Mouse (Mus musculus) kidney, embryonic 16.5 days (tissue): Measurements from ENCODE around the gene Ccdc85c. TPM values are rescaled to one million over a fixed set of nuclear protein-coding genes. Genes with fewer than 3 reads are reported as not detected.

Experiments used
- ATAC-seq: fragments of 200-750 bp; cut with Nextera tagmentation; 2 replicates; pipeline ENCODE4 v1.8.0; 2017; ENCODE audit warnings: moderate TSS enrichment; ENCODE audit not compliant: low FRiP score, low TSS enrichment
- H3K27ac ChIP-seq: fragments of 300-500 bp; sonication (generic); 2 replicates; pipeline ENCODE4 v1.5.1; 2014; ENCODE audit warnings: low read length
- H3K27me3 ChIP-seq: fragments of 300-500 bp; sonication (generic); 2 replicates; pipeline ENCODE4 v1.6.1; 2014; ENCODE audit warnings: low read length, control low read depth, mixed read lengths; ENCODE audit not compliant: insufficient read depth
- H3K36me3 ChIP-seq: fragments of 300-500 bp; sonication (generic); 2 replicates; pipeline ENCODE4 v1.6.1; 2014; ENCODE audit warnings: low read length, control low read depth, mixed read lengths; ENCODE audit not compliant: insufficient read depth
- H3K4me1 ChIP-seq: fragments of 300-500 bp; sonication (generic); 2 replicates; pipeline ENCODE4 v1.6.1; 2014; ENCODE audit warnings: low read length, control low read depth, mixed read lengths; ENCODE audit not compliant: insufficient read depth
- H3K4me2 ChIP-seq: fragments of 300-500 bp; sonication (generic); replicated peaks from 2 replicates; pipeline ENCODE4 v1.6.1; 2014; ENCODE audit warnings: low read depth, low read length
- H3K4me3 ChIP-seq: fragments of 300-500 bp; sonication (generic); 2 replicates; pipeline ENCODE4 v1.5.1; 2014; ENCODE audit warnings: mild to moderate bottlenecking, low read length
- H3K9ac ChIP-seq: fragments of 300-500 bp; sonication (generic); replicated peaks from 2 replicates; pipeline ENCODE4 v1.6.1; 2014; ENCODE audit warnings: low read length
- H3K9me3 ChIP-seq: fragments of 300-500 bp; sonication (generic); 2 replicates; pipeline ENCODE4 v1.6.1; 2016; ENCODE audit warnings: low read length, control low read depth
- WGBS: fragments of 180-500 bp; shearing (Covaris S2); extraction: QIAGEN DNeasy Blood & Tissue Kit; methylation state at CpG from one replicate; pipeline ENCODE4 v1.1.7; 2014; 5-methylcytosine and 5-hydroxymethylcytosine counted together
- polyA plus RNA-seq: library from polyadenylated mRNA; unstranded; fragments of >200 nt; fragmentation: Nextera tagmentation; extraction: Ambion mirVana; gene quantifications from 2 replicates; pipeline ENCODE4 v1.2.1, GENCODE M21; 2015

Gene Ccdc85c
- polyA plus RNA-seq, 1 experiment from 2014 or later: 5.3 TPM

- H3K4me3 ChIP-seq: no peak overlapping the region
- no peaks in the 10 kb centered on the region for H3K36me3 ChIP-seq
- no peaks in the 10 kb centered on the region for H3K27me3 ChIP-seq
- H3K9me3 ChIP-seq: no peaks in the 10 kb centered on the region
- H3K27ac ChIP-seq: no peak overlapping the region
- 0 out of 2 replicates have a peak overlapping the region, but pooled peaks have one; percentile 26 for H3K9ac ChIP-seq
- peaks cover 68% of the 10 kb centered on the region for H3K4me1 ChIP-seq
- no peak for ATAC-seq
- WGBS: 84% methylated on average over 16 of the region's 16 CpGs
- peak overlapping the region; percentile 99 for H3K4me2 ChIP-seq
Observed at GRCm38 (mm10) chr12:108271351-108272142, 3.7 kb downstream of the Ccdc85c start.

GRCm38 (mm10) chr12:108270240-108270919, 4.8 kb downstream of the Ccdc85c start:
- no peaks in the 10 kb centered on the region for H3K9me3 ChIP-seq
- 58% methylated on average over 12 of the region's 13 CpGs for WGBS
- peaks cover 76% of the 10 kb centered on the region for H3K4me1 ChIP-seq

DNA sequence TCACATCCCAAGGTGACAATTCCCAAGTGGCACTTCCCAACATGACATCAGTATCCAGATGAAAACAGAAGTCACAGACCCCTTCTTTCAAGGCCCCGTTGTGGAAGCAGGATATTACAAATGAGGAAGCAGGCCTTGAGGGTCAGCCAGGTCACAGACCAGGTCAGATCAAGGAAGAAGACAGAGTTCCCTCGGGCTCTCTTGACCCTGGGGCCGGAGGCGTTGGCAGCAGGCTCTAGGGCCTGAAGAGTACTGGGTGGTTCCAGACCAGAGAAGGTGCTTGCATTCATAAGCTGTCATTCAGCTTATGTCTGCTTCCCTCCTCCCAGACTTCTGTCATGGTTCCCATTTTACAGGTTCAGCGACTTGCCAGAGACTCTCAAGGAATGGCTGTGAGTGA, 5.5 kb downstream of the Ccdc85c start:
- H3K4me2 ChIP-seq: no peak overlapping the region
- H3K27ac ChIP-seq: no peak overlapping the region
- no peak overlapping the region for H3K4me3 ChIP-seq
- no peak for ATAC-seq
- peaks cover 80% of the 10 kb centered on the region for H3K4me1 ChIP-seq
- H3K9ac ChIP-seq: no peak overlapping the region
- H3K36me3 ChIP-seq: no peaks in the 10 kb centered on the region
- 68% methylated on average over 5 of the region's 5 CpGs for WGBS
- H3K27me3 ChIP-seq: no peaks in the 10 kb centered on the region
- H3K9me3 ChIP-seq: no peaks in the 10 kb centered on the region

More at GRCm38 (mm10) chr12:108270240-108270919, 4.8 kb downstream of the Ccdc85c start:
- ATAC-seq: no peak
- H3K27ac ChIP-seq: no peak overlapping the region
- H3K4me3 ChIP-seq: no peak overlapping the region
- H3K4me2 ChIP-seq: no peak overlapping the region
- H3K36me3 ChIP-seq: no peaks in the 10 kb centered on the region
- H3K9ac ChIP-seq: no peak overlapping the region
- H3K27me3 ChIP-seq: no peaks in the 10 kb centered on the region

GRCm38 (mm10) chr12:108268970-108269369, 6.3 kb downstream of the Ccdc85c start:
- Histone ChIP-seq H3K4me3 (no peak overlapping the region), H3K27me3 (no peaks in the 10 kb centered on the region), H3K27ac (no peak overlapping the region), H3K4me2 (no peak overlapping the region), H3K9ac (no peak overlapping the region), H3K4me1 (peaks cover 79% of the 10 kb centered on the region), H3K36me3 (no peaks in the 10 kb centered on the region), H3K9me3 (no peaks in the 10 kb centered on the region)
- no peak for ATAC-seq
- WGBS: 76% methylated on average over 10 of the region's 10 CpGs

DNA sequence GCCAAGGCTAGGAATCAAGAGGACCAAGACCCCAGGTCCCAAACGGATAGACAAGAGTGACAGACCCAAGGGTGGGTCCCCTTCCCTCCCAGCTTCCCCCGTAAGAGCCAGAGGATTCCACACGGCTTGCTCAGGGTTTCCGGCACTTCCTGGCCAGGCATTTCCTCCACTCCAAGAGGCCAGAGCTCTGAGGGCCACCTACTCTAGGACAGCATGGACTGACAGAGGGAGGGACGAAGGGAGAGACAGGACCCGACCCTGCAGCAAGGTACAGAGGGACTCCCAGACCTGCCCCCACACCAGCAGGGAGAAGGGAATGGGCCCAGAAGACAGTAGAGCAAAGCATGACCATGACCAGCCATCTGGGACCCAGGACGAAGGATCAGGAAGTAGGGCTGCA, 7.6 kb downstream of the Ccdc85c start:
- no peaks in the 10 kb centered on the region for H3K9me3 ChIP-seq
- peaks cover 73% of the 10 kb centered on the region for H3K4me1 ChIP-seq
- 66% methylated on average over 7 of the region's 7 CpGs for WGBS
- no peaks in the 10 kb centered on the region for H3K27me3 ChIP-seq
- no peak overlapping the region for H3K4me3 ChIP-seq
- peak overlapping the region; percentile 37; the same call in 1 of the 2 replicates for H3K27ac ChIP-seq
- H3K9ac ChIP-seq: no peak overlapping the region
- no peak overlapping the region for H3K4me2 ChIP-seq
- ATAC-seq: no peak
- H3K36me3 ChIP-seq: no peaks in the 10 kb centered on the region

- Histone ChIP-seq H3K4me3 (no peak overlapping the region), H3K4me1 (peaks cover 57% of the 10 kb centered on the region), H3K9me3 (no peaks in the 10 kb centered on the region), H3K4me2 (peak overlapping the region; percentile 24; the same call in 1 of the 2 replicates), H3K27ac (peak overlapping the region; percentile 61; the same call in 1 of the 2 replicates), H3K9ac (peak overlapping the region; percentile 41), H3K27me3 (no peaks in the 10 kb centered on the region), H3K36me3 (no peaks in the 10 kb centered on the region)
- peak; percentile 29; the same call in 1 of the 2 replicates for ATAC-seq
- WGBS: 20% methylated on average over 27 of the region's 27 CpGs
Observed at GRCm38 (mm10) chr12:108265831-108266619, 9.2 kb downstream of the Ccdc85c start.

DNA sequence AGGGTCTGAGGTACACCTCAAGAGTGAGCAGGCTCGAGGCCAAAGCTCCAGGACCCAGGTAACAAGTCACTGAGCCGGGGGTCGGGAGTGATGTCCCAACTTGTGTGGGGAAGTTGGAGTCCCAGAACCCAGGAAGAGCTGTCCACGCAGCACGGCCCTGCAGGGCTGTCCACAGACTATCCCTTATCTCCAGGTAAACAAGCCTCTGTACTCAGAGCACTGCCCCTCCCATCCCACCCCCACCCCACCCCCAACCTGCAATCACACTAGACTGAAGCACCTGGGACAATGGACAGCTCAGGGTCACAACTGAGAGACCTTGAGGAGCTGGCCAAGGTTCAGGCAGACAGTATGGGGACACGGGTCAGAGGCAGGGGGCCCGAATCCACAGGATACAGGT, 10.3 kb downstream of the Ccdc85c start:
- Histone ChIP-seq H3K4me2 (no peak overlapping the region), H3K4me1 (peaks cover 49% of the 10 kb centered on the region), H3K9ac (no peak overlapping the region), H3K36me3 (no peaks in the 10 kb centered on the region), H3K9me3 (no peaks in the 10 kb centered on the region), H3K27ac (no peak overlapping the region), H3K4me3 (no peak overlapping the region), H3K27me3 (no peaks in the 10 kb centered on the region)
- 67% methylated on average over 7 of the region's 7 CpGs for WGBS
- no peak for ATAC-seq

DNA sequence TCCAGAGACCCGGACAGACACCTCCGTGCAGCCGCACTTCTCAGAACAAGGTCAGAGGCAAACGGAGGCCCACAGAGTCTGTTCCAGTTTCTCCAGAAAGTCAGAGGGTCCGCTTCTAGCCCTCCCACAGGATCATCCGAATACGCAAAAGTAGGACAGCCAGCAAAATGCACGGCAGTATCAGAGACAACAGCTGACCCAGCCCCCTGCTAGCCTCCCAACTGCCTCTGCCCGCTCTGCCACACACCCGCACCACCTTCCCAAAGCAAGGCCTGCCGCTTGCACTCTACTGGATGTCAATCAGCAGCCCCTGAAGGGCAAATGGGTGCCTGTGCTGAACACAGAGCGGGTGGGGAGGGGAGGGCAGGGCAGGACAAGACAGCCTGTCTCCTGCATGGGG, 14.3 kb downstream of the Ccdc85c start:
- Histone ChIP-seq H3K27ac (no peak overlapping the region), H3K4me1 (peaks cover 34% of the 10 kb centered on the region), H3K9ac (no peak overlapping the region), H3K27me3 (no peaks in the 10 kb centered on the region), H3K4me3 (no peak overlapping the region), H3K9me3 (no peaks in the 10 kb centered on the region), H3K4me2 (no peak overlapping the region), H3K36me3 (no peaks in the 10 kb centered on the region)
- 87% methylated on average over 12 of the region's 12 CpGs for WGBS
- no peak for ATAC-seq

GRCm38 (mm10) chr12:108259322-108260049, 15.7 kb downstream of the Ccdc85c start:
- peaks cover 28% of the 10 kb centered on the region for H3K4me1 ChIP-seq
- no peaks in the 10 kb centered on the region for H3K9me3 ChIP-seq
- no peak overlapping the region for H3K4me3 ChIP-seq
- no peaks in the 10 kb centered on the region for H3K36me3 ChIP-seq
- H3K27me3 ChIP-seq: no peaks in the 10 kb centered on the region
- H3K4me2 ChIP-seq: no peak overlapping the region
- ATAC-seq: no peak
- no peak overlapping the region for H3K27ac ChIP-seq
- no peak overlapping the region for H3K9ac ChIP-seq
- 84% methylated on average over 24 of the region's 24 CpGs for WGBS
